Mouse (Mus musculus): Measurements from ENCODE around the gene Tango6. TPM values are rescaled to one million over a fixed set of nuclear protein-coding genes. Genes with fewer than 3 reads are reported as not detected.
A peak's percentile ranks its signal among the peaks of the same experiment; 100 is the strongest.

Gene Tango6
- total and polyA plus RNA-seq, 3 experiments, result 2.9 to 6.4 (median 4.5) TPM

DNA sequence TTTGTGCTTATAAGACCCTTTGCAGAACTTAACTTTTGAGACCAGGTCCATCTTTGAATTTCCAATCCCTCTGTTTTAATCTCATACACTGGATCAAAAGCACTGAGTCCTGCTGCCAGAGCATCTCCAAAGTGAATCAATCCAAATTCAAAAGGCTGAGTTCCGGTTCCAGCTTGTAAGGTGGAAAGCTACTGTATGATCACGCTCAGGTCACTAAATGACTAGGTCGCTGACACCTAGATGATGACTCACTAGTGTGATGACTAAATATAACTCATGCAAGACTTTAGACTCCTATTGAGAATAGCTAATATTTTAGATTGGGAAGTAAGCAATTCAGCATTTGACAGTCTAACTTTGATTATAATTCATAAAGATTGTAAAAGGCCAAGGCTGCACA lies 205.9 kb downstream of the Tango6 start:
- peaks cover 30 to 58% of the 10 kb centered on the region in 2 experiments for H3K36me3 ChIP-seq (replicated peaks in 1 of 2; ENCODE audit: control insufficient read depth in 1 of 2, insufficient read depth in 1 of 2, low read length in 1 of 2)
- H3K9ac ChIP-seq (ENCODE audit: insufficient read depth, low read depth), result no peak overlapping the region
- peak; percentile 65 for DNase-seq (ENCODE audit: extremely low read depth)
- in situ Hi-C loops (cut with MboI; ENCODE audit: low pct_ligation_motif_present, low pct_unique_long_range_greater_than_20kb, low sequenced_read_pairs), result loop anchor here (5.0 kb wide), 2 partner anchors 82 to 172 kb away; no protein-coding TSS in a partner anchor
- no peak overlapping the region for H3K4me3 ChIP-seq (replicated peaks in 1 of 3; ENCODE audit: low read depth in 2 of 3, low read length in 2 of 3, poor library complexity in 1 of 3)
- no peak for TF ChIP-seq POLR2A (IDR thresholded peaks at IDR 0.05; ENCODE audit: low read depth, low read length)
- TF ChIP-seq KAT2A (IDR thresholded peaks at IDR 0.05; ENCODE audit: insufficient replicate concordance, low read length), result no peak
- no peak for TF ChIP-seq MAFK (IDR thresholded peaks at IDR 0.05; ENCODE audit: insufficient replicate concordance, low read length)
- TF ChIP-seq RCOR1 (conservative IDR thresholded peaks at IDR 0.05; ENCODE audit: low read depth, low read length), result no peak
- TF ChIP-seq TCF12 (IDR thresholded peaks at IDR 0.05; ENCODE audit: low read depth, low read length), result no peak
- TF ChIP-seq MAZ (IDR thresholded peaks at IDR 0.05; ENCODE audit: low read depth, low read length), result no peak
- TF ChIP-seq MXI1 (IDR thresholded peaks at IDR 0.05; ENCODE audit: low read depth, low read length), result no peak
- no peak for TF ChIP-seq ZKSCAN1 (IDR thresholded peaks at IDR 0.05; ENCODE audit: borderline replicate concordance, low read depth, low read length)
- TF ChIP-seq IRF4 (IDR thresholded peaks at IDR 0.05; ENCODE audit: low read depth, low read length), result peak; percentile 78
- peak; percentile 35; the same call in 1 of the 2 replicates for TF ChIP-seq EP300 (IDR thresholded peaks at IDR 0.05; ENCODE audit: low read length)
- no peak for TF ChIP-seq SIN3A (IDR thresholded peaks at IDR 0.05; ENCODE audit: low read length)
- no peak for TF ChIP-seq HCFC1 (IDR thresholded peaks at IDR 0.05; ENCODE audit: low read depth, low read length)
- peak; percentile 68 for TF ChIP-seq ETS1 (conservative IDR thresholded peaks at IDR 0.05; ENCODE audit: low read depth, low read length)
- no peak for TF ChIP-seq PAX5 (IDR thresholded peaks at IDR 0.05; ENCODE audit: low read length)
- TF ChIP-seq ZNF384 (IDR thresholded peaks at IDR 0.05; ENCODE audit: low read depth, low read length), result no peak
- TF ChIP-seq NRF1 (IDR thresholded peaks at IDR 0.05; ENCODE audit: low read depth, low read length), result no peak
- TF ChIP-seq GABPA (IDR thresholded peaks at IDR 0.05; ENCODE audit: insufficient replicate concordance, low read depth, low read length), result no peak
- peak; percentile 37; the same call in 1 of the 2 replicates for TF ChIP-seq MEF2A (IDR thresholded peaks at IDR 0.05; ENCODE audit: borderline replicate concordance, low read depth, low read length)
- peak; percentile 73 for TF ChIP-seq JUN (IDR thresholded peaks at IDR 0.05; ENCODE audit: insufficient read depth, low read depth, low read length)
- TF ChIP-seq JUND (conservative IDR thresholded peaks at IDR 0.05; ENCODE audit: low read depth, low read length), result peak; percentile 80
- no peak for TF ChIP-seq TBP (conservative IDR thresholded peaks at IDR 0.05; ENCODE audit: low read depth, low read length)
- peak; percentile 78 for TF ChIP-seq BHLHE40 (IDR thresholded peaks at IDR 0.05; ENCODE audit: low read depth, low read length)
- peaks cover 13 to 39% of the 10 kb centered on the region in 2 experiments for H3K4me1 ChIP-seq (ENCODE audit: control insufficient read depth in 1 of 2, insufficient read depth in 2 of 2)
- H3K79me2 ChIP-seq (replicated peaks; ENCODE audit: control insufficient read depth, extremely low read depth, insufficient read depth, poor library complexity, severe bottlenecking), result peaks cover 73% of the 10 kb centered on the region
- H3K4me2 ChIP-seq (ENCODE audit: insufficient read depth, low read depth, poor library complexity, severe bottlenecking), result peak overlapping the region; percentile 42
- 0 out of 2 replicates have a peak overlapping the region, but pooled peaks have one; percentile 40 for H3K27ac ChIP-seq (ENCODE audit: insufficient read depth, low read depth)
- no peaks in the 10 kb centered on the region for H3K9me3 ChIP-seq (replicated peaks; ENCODE audit: low read length)
- H3K27me3 ChIP-seq (replicated peaks), result no peaks in the 10 kb centered on the region
- dilution Hi-C loops (cut with MboI; ENCODE audit: extremely low pct_ligation_motif_present, extremely low pct_unique_long_range_greater_than_20kb, low sequenced_read_pairs), result no loop called here

Data from CH12.LX (cell line).